Mouse (Mus musculus) E14TG2a.4 (cell line): ENCODE results near the gene Dgki.

ENCODE experiments used
- H3K27me3 ChIP-seq: 2 replicates; pipeline ENCODE4 v1.6.1; 2014; ENCODE audit warnings: low read length, control low read depth; ENCODE audit not compliant: insufficient read depth
- H3K36me3 ChIP-seq: 2 replicates; pipeline ENCODE4 v1.6.1; 2014; ENCODE audit warnings: low read length, control low read depth; ENCODE audit not compliant: insufficient read depth
- H3K4me1 ChIP-seq: replicated peaks from 2 replicates; pipeline ENCODE4 v1.6.1; 2014; ENCODE audit warnings: low read depth, low read length, control low read depth
- H3K4me3 ChIP-seq: replicated peaks from 2 replicates; pipeline ENCODE4 v1.5.1; 2014; ENCODE audit warnings: mild to moderate bottlenecking, low read length
- H3K9me3 ChIP-seq: 2 replicates; pipeline ENCODE4 v1.6.1; 2014; ENCODE audit warnings: low read length, control low read depth
- CTCF ChIP-seq: conservative IDR thresholded peaks from 2 replicates; pipeline ENCODE4 v1.5.1; 2014; ENCODE audit warnings: low read length
- NANOG ChIP-seq: IDR thresholded peaks from 2 replicates; pipeline ENCODE4 v1.6.1; 2014; ENCODE audit warnings: borderline replicate concordance, low read length, mixed read lengths
- POU5F1 ChIP-seq: IDR thresholded peaks from 2 replicates; pipeline ENCODE4 v1.6.1; 2014; ENCODE audit warnings: low read length, borderline replicate concordance

Gene Dgki

GRCm38 (mm10) chr6:37261236-37261852, 38.6 kb downstream of the Dgki start:
- Histone ChIP-seq H3K4me1 (no peaks in the 10 kb centered on the region), H3K9me3 (peaks cover 5% of the 10 kb centered on the region), H3K27me3 (no peaks in the 10 kb centered on the region), H3K4me3 (no peak overlapping the region), H3K36me3 (no peaks in the 10 kb centered on the region)
- TF ChIP-seq POU5F1 = no peak
- no peak for TF ChIP-seq CTCF
- TF ChIP-seq NANOG = no peak

GRCm38 (mm10) chr6:37258662-37259061, 41.3 kb downstream of the Dgki start:
- TF ChIP-seq CTCF (no peak), POU5F1 (no peak), NANOG (no peak)
- H3K4me1 ChIP-seq = no peaks in the 10 kb centered on the region
- peaks cover 2% of the 10 kb centered on the region for H3K9me3 ChIP-seq
- H3K4me3 ChIP-seq = no peak overlapping the region
- no peaks in the 10 kb centered on the region for H3K36me3 ChIP-seq
- H3K27me3 ChIP-seq = no peaks in the 10 kb centered on the region

GRCm38 (mm10) chr6:37254144-37254543, 45.8 kb downstream of the Dgki start:
- no peaks in the 10 kb centered on the region for H3K4me1 ChIP-seq
- TF ChIP-seq NANOG (no peak), POU5F1 (no peak), CTCF (no peak)
- H3K27me3 ChIP-seq = no peaks in the 10 kb centered on the region
- H3K9me3 ChIP-seq = no peaks in the 10 kb centered on the region
- H3K36me3 ChIP-seq = no peaks in the 10 kb centered on the region
- no peak overlapping the region for H3K4me3 ChIP-seq

- TF ChIP-seq CTCF (no peak), NANOG (no peak), POU5F1 (no peak)
- Histone ChIP-seq H3K36me3 (no peaks in the 10 kb centered on the region), H3K27me3 (no peaks in the 10 kb centered on the region), H3K4me3 (no peak overlapping the region), H3K9me3 (no peaks in the 10 kb centered on the region), H3K4me1 (no peaks in the 10 kb centered on the region)
Measured at GRCm38 (mm10) chr6:37252536-37252935, 47.4 kb downstream of the Dgki start.

- Histone ChIP-seq H3K4me1 (no peaks in the 10 kb centered on the region), H3K27me3 (no peaks in the 10 kb centered on the region), H3K36me3 (no peaks in the 10 kb centered on the region), H3K4me3 (no peak overlapping the region), H3K9me3 (no peaks in the 10 kb centered on the region)
- TF ChIP-seq NANOG (no peak), POU5F1 (no peak), CTCF (no peak)
Measured at GRCm38 (mm10) chr6:37250671-37251070, 49.3 kb downstream of the Dgki start.

GRCm38 (mm10) chr6:37245757-37246156, 54.2 kb downstream of the Dgki start:
- no peaks in the 10 kb centered on the region for H3K9me3 ChIP-seq
- H3K36me3 ChIP-seq = no peaks in the 10 kb centered on the region
- no peaks in the 10 kb centered on the region for H3K4me1 ChIP-seq
- H3K27me3 ChIP-seq = no peaks in the 10 kb centered on the region
- no peak for TF ChIP-seq CTCF
- no peak for TF ChIP-seq NANOG
- TF ChIP-seq POU5F1 = no peak
- no peak overlapping the region for H3K4me3 ChIP-seq

- Histone ChIP-seq H3K4me1 (no peaks in the 10 kb centered on the region), H3K9me3 (no peaks in the 10 kb centered on the region), H3K36me3 (no peaks in the 10 kb centered on the region), H3K27me3 (no peaks in the 10 kb centered on the region), H3K4me3 (no peak overlapping the region)
- TF ChIP-seq NANOG (no peak), POU5F1 (no peak), CTCF (no peak)
Measured at GRCm38 (mm10) chr6:37244074-37244473, 55.9 kb downstream of the Dgki start.

GRCm38 (mm10) chr6:37242769-37243121, 57.2 kb downstream of the Dgki start:
- Histone ChIP-seq H3K36me3 (no peaks in the 10 kb centered on the region), H3K4me1 (no peaks in the 10 kb centered on the region)
- no peak for TF ChIP-seq POU5F1
- no peak for TF ChIP-seq CTCF
- TF ChIP-seq NANOG = no peak

More at GRCm38 (mm10) chr6:37242769-37243121, 57.2 kb downstream of the Dgki start:
- Histone ChIP-seq H3K27me3 (no peaks in the 10 kb centered on the region), H3K4me3 (no peak overlapping the region), H3K9me3 (no peaks in the 10 kb centered on the region)
